Mouse (Mus musculus) adrenal gland, postnatal 4 days (tissue): ENCODE results near the gene Lrrc23. TPM values are rescaled to one million over a fixed set of nuclear protein-coding genes. Genes with fewer than 3 reads are reported as not detected.

Source experiments
- total RNA-seq, 2 experiments: library from RNA; stranded (reverse); gene quantifications; 2 replicates each; pipeline ENCODE4 v1.2.3; 2021

Lrrc23 gene
- total RNA-seq, 2 experiments from 2014 or later: not detected

Other genes starting within 250 kb of the Lrrc23 start
- gene C1s1, start 237.4 kb downstream of the Lrrc23 start, total RNA-seq: 10 to 100 TPM; 48.1 to 66.6 TPM
- gene C1rb, start 209.4 kb downstream of the Lrrc23 start, total RNA-seq: 1 to 10 TPM; 3.6 to 5.6 TPM
- gene C1s2, start 143.6 kb downstream of the Lrrc23 start, total RNA-seq: 1 to 10 TPM; 1.7 to 2.5 TPM
- 100 to 1,000 TPM in 1 of 2 experiments, 10 to 100 TPM in 1; 99.6 to 105 TPM for gene Lpcat3, start 116.7 kb downstream of the Lrrc23 start, total RNA-seq
- gene Emg1, start 67.5 kb downstream of the Lrrc23 start, total RNA-seq: 100 to 1,000 TPM in 1 of 2 experiments, 10 to 100 TPM in 1; 99.3 to 101 TPM
- 100 to 1,000 TPM; 400 to 439 TPM for gene Phb2, start 67.4 kb downstream of the Lrrc23 start, total RNA-seq
- 1 to 10 TPM; 8.3 to 8.4 TPM for gene Ptpn6, start 41.0 kb downstream of the Lrrc23 start, total RNA-seq
- gene Grcc10, start 38.4 kb downstream of the Lrrc23 start, total RNA-seq: 100 to 1,000 TPM; 313 TPM
- 1 to 10 TPM in 1 of 2 experiments, not detected in 1; 2.2 TPM for gene Gm45234, start 23.7 kb downstream of the Lrrc23 start, total RNA-seq
- gene Atn1, start 23.2 kb downstream of the Lrrc23 start, total RNA-seq: 100 to 1,000 TPM in 1 of 2 experiments, 10 to 100 TPM in 1; 99.7 to 111 TPM
- gene Eno2, start 10.1 kb downstream of the Lrrc23 start, total RNA-seq: 10 to 100 TPM; 17.9 to 28.3 TPM
- 10 to 100 TPM; 18.7 to 19.2 TPM for gene Spsb2, start 28.9 kb upstream of the Lrrc23 start, total RNA-seq
- 100 to 1,000 TPM; 422 to 439 TPM for gene Tpi1, start 34.6 kb upstream of the Lrrc23 start, total RNA-seq
- 100 to 1,000 TPM; 141 to 148 TPM for gene Usp5, start 49.8 kb upstream of the Lrrc23 start, total RNA-seq
- 10 to 100 TPM; 50.6 to 58.6 TPM for gene Cdca3, start 49.8 kb upstream of the Lrrc23 start, total RNA-seq
- gene Gnb3, start 60.5 kb upstream of the Lrrc23 start, total RNA-seq: 10 to 100 TPM; 13.9 to 16.3 TPM
- 10 to 100 TPM; 47.3 to 52.2 TPM for gene P3h3, start 78.0 kb upstream of the Lrrc23 start, total RNA-seq
- 1 to 10 TPM; 5.1 to 5.6 TPM for gene Gpr162, start 84.3 kb upstream of the Lrrc23 start, total RNA-seq
- gene Cd4, start 108.5 kb upstream of the Lrrc23 start, total RNA-seq: under 1 TPM; 0.62 to 0.84 TPM
- 1 to 10 TPM; 1.5 to 1.7 TPM for gene Lag3, start 132.0 kb upstream of the Lrrc23 start, total RNA-seq
- gene Ptms, start 140.4 kb upstream of the Lrrc23 start, total RNA-seq: 100 to 1,000 TPM; 692 to 728 TPM
- 100 to 1,000 TPM; 257 to 265 TPM for gene Mlf2, start 151.7 kb upstream of the Lrrc23 start, total RNA-seq
- gene Cops7a, start 185.8 kb upstream of the Lrrc23 start, total RNA-seq: 100 to 1,000 TPM; 143 to 151 TPM
- gene Pianp, start 217.0 kb upstream of the Lrrc23 start, total RNA-seq: 10 to 100 TPM in 1 of 2 experiments, 1 to 10 TPM in 1; 6.2 to 11.1 TPM
- gene Zfp384, start 229.4 kb upstream of the Lrrc23 start, total RNA-seq: 10 to 100 TPM; 60.6 to 67.6 TPM